Mouse (Mus musculus) limb, embryonic 11.5 days (tissue): ENCODE measurements at regions not wholly inside any gene's neighbourhood (a gene's known extent, or its start where the extent isn't known, plus 50 kb on each side); places are given as distances from the start of the nearest gene placed in this dataset. TPM values are rescaled to one million over a fixed set of nuclear protein-coding genes. Genes with fewer than 3 reads are reported as not detected.

Experiments
- ATAC-seq: fragments of 200-750 bp; cut with Nextera tagmentation; 2 replicates; pipeline ENCODE4 v1.8.0; 2017; ENCODE audit warnings: low read depth; ENCODE audit not compliant: insufficient number of reproducible peaks, low FRiP score, low TSS enrichment
- DNase-seq: peaks from one replicate; pipeline ENCODE4 v3.0.0-alpha.2; 2015; ENCODE audit warnings: low spot score
- H3K27ac ChIP-seq: fragments of 300-500 bp; sonication (generic); replicated peaks from 2 replicates; pipeline ENCODE4 v1.5.1; 2014; ENCODE audit warnings: low read depth, mild to moderate bottlenecking, low read length
- H3K27me3 ChIP-seq: fragments of 300-500 bp; sonication (generic); 2 replicates; pipeline ENCODE4 v1.6.1; 2014; ENCODE audit warnings: mild to moderate bottlenecking, low read length, mixed read lengths; ENCODE audit not compliant: control insufficient read depth, insufficient read depth
- H3K36me3 ChIP-seq: fragments of 300-500 bp; sonication (generic); 2 replicates; pipeline ENCODE4 v1.6.1; 2014; ENCODE audit warnings: mild to moderate bottlenecking, low read length, moderate library complexity, mixed read lengths; ENCODE audit not compliant: control insufficient read depth, insufficient read depth
- H3K4me1 ChIP-seq: fragments of 300-500 bp; sonication (generic); 2 replicates; pipeline ENCODE4 v1.6.1; 2014; ENCODE audit warnings: low read length, mixed read lengths; ENCODE audit not compliant: control insufficient read depth, insufficient read depth
- H3K4me2 ChIP-seq: fragments of 300-500 bp; sonication (generic); 2 replicates; pipeline ENCODE4 v1.6.1; 2014; ENCODE audit warnings: low read depth, mild to moderate bottlenecking, moderate library complexity; ENCODE audit not compliant: severe bottlenecking
- H3K4me3 ChIP-seq: fragments of 300-500 bp; sonication (generic); 2 replicates; pipeline ENCODE4 v1.5.1; 2014; ENCODE audit warnings: low read depth, low read length
- H3K9ac ChIP-seq: fragments of 300-500 bp; sonication (generic); 2 replicates; pipeline ENCODE4 v1.6.1; 2014; ENCODE audit warnings: mild to moderate bottlenecking, low read length
- H3K9me3 ChIP-seq: fragments of 300-500 bp; sonication (generic); 2 replicates; pipeline ENCODE4 v1.6.1; 2016; ENCODE audit warnings: low read length; ENCODE audit not compliant: control insufficient read depth
- WGBS: fragments of 180-500 bp; shearing (Covaris S2); extraction: QIAGEN DNeasy Blood & Tissue Kit; methylation state at CpG from one replicate; pipeline ENCODE4 v1.1.7; 2014; 5-methylcytosine and 5-hydroxymethylcytosine counted together
- microRNA-seq: library from miRNA; unstranded; fragments of <30 nt; microRNA quantifications from one replicate; pipeline ENCODE4, GENCODE M21; 2016

- H3K4me3 ChIP-seq: no peak overlapping the region
- ATAC-seq: no peak
- H3K27ac ChIP-seq: no peak overlapping the region
- H3K4me2 ChIP-seq: no peak overlapping the region
- no peaks in the 10 kb centered on the region for H3K9me3 ChIP-seq
- no peak for DNase-seq
- no peaks in the 10 kb centered on the region for H3K4me1 ChIP-seq
- WGBS: 72% methylated on average over 1 of the region's 1 CpGs
- H3K36me3 ChIP-seq: no peaks in the 10 kb centered on the region
- no peaks in the 10 kb centered on the region for H3K27me3 ChIP-seq
- no peak overlapping the region for H3K9ac ChIP-seq
These were observed 56.8 kb upstream of the Dcn start for GRCm38 (mm10) chr10:97422579-97422978.

DNA sequence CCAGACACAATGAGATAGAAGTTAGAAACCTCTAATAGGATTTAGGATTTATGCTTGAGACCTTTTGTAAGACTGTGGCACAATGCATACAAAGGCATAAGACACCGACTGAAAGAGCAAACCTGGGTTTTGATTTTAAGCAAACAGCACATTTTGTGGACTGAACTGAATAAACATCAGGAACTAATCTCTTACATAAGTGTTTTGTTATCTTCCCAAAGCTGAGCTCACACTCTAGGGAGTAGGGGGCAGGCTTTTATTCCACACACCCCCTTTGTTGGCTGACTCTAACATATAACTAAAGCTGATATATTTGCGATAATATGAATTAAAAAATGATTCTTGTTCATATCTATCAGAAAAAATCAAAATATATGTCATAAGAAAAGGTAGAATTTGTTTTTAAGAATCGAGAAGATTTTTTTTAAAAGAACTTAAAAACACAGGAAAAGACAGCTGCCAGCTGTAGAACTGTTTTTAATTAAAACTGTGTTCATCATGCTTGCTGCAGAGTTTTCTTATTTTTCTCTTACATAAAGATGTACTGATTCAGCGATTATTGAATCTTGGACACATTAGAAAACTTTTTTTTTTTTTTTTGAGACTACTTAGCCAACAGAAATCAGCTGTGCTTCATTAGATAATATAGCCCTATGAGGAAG, 56.2 kb upstream of the Dcn start:
- no peaks in the 10 kb centered on the region for H3K9me3 ChIP-seq
- ATAC-seq: no peak
- H3K4me2 ChIP-seq: no peak overlapping the region
- no peaks in the 10 kb centered on the region for H3K36me3 ChIP-seq
- no peak overlapping the region for H3K9ac ChIP-seq
- no peak for DNase-seq
- no peaks in the 10 kb centered on the region for H3K27me3 ChIP-seq
- H3K4me3 ChIP-seq: no peak overlapping the region
- WGBS: 69% methylated on average over 4 of the region's 4 CpGs
- H3K4me1 ChIP-seq: no peaks in the 10 kb centered on the region
- no peak overlapping the region for H3K27ac ChIP-seq

Small RNAs in the stretch of these regions (microRNA-seq; reads per million reads assigned to microRNA genes)
- not detected for gene Gm24587
- not detected for gene Mir3966
